Comparison of ENCODE assay signal across 8 mouse cellular contexts in genomic region chr10:57571211-57571730, GRCm38 (mm10). TPM values are rescaled to one million over a fixed set of nuclear protein-coding genes. Genes with fewer than 3 reads are reported as not detected.
DNase-seq lines count a peak whose midpoint lies in the region; ATAC-seq and TF ChIP-seq lines count a peak whose summit lies in the region.

No protein-coding gene starts in this region.

- DNase-seq in neural tube, embryonic 10.5 days (ENCODE audit: extremely low spot score, low spot score): peak; percentile 39
- peak; percentile 25 for DNase-seq in adrenal gland, adult 8-10 months
- DNase-seq in embryo, embryonic 9.5 days (ENCODE audit: extremely low spot score): peak; percentile 57
- DNase-seq in kidney, adult 9 months: peak; percentile 70
- DNase-seq in liver, postnatal 0 days: peak; percentile 71
- DNase-seq in retina, postnatal 7 days (ENCODE audit: low read depth, low spot score): peak; percentile 25

- TF ChIP-seq CTCF in liver, postnatal 0 days (IDR thresholded peaks at IDR 0.05; ENCODE audit: low read depth): peak; percentile 84

- no peaks in the 10 kb centered on the region for H3K27me3 ChIP-seq in neural tube, embryonic 15.5 days (replicated peaks)
- no peaks in the 10 kb centered on the region for H3K27me3 ChIP-seq in liver, postnatal 0 days (ENCODE audit: insufficient read depth, low read length)
- H3K27me3 ChIP-seq in intestine, embryonic 16.5 days (replicated peaks; ENCODE audit: control insufficient read depth, insufficient read depth, low read length): no peaks in the 10 kb centered on the region

- H3K36me3 ChIP-seq in neural tube, embryonic 15.5 days: no peaks in the 10 kb centered on the region
- no peaks in the 10 kb centered on the region for H3K36me3 ChIP-seq in liver, postnatal 0 days (replicated peaks; ENCODE audit: insufficient read depth, low read length)
- H3K36me3 ChIP-seq in intestine, embryonic 16.5 days (ENCODE audit: control insufficient read depth, insufficient read depth, low read length): no peaks in the 10 kb centered on the region

- H3K9ac ChIP-seq in neural tube, embryonic 15.5 days (replicated peaks): no peak overlapping the region
- no peak overlapping the region for H3K9ac ChIP-seq in liver, postnatal 0 days (replicated peaks)
- no peak overlapping the region for H3K9ac ChIP-seq in intestine, embryonic 16.5 days (ENCODE audit: low read depth, low read length)

- TF ChIP-seq EP300 in liver, postnatal 0 days (IDR thresholded peaks at IDR 0.05; ENCODE audit: low read depth): no peak

- ATAC-seq in neural tube, embryonic 15.5 days (ENCODE audit: low FRiP score): no peak
- ATAC-seq in liver, postnatal 0 days: no peak
- no peak for ATAC-seq in intestine, embryonic 16.5 days

- no peaks in the 10 kb centered on the region for H3K4me1 ChIP-seq in neural tube, embryonic 15.5 days
- H3K4me1 ChIP-seq in liver, postnatal 0 days (ENCODE audit: insufficient read depth): no peaks in the 10 kb centered on the region
- H3K4me1 ChIP-seq in intestine, embryonic 16.5 days (ENCODE audit: control insufficient read depth, insufficient read depth, low read length): no peaks in the 10 kb centered on the region

- H3K9me3 ChIP-seq in neural tube, embryonic 15.5 days (replicated peaks): no peaks in the 10 kb centered on the region
- no peaks in the 10 kb centered on the region for H3K9me3 ChIP-seq in liver, postnatal 0 days (ENCODE audit: low read length)
- H3K9me3 ChIP-seq in intestine, embryonic 16.5 days (ENCODE audit: control insufficient read depth, low read length): no peaks in the 10 kb centered on the region

- H3K27ac ChIP-seq in neural tube, embryonic 15.5 days (replicated peaks): no peak overlapping the region
- H3K27ac ChIP-seq in liver, postnatal 0 days (ENCODE audit: low read depth): no peak overlapping the region
- H3K27ac ChIP-seq in intestine, embryonic 16.5 days (ENCODE audit: low read length): no peak overlapping the region

- H3K4me2 ChIP-seq in neural tube, embryonic 15.5 days: no peak overlapping the region
- H3K4me2 ChIP-seq in liver, postnatal 0 days (ENCODE audit: low read depth, low read length): no peak overlapping the region
- no peak overlapping the region for H3K4me2 ChIP-seq in intestine, embryonic 16.5 days (ENCODE audit: low read depth, low read length)

- 38% methylated on average over 8 of the region's 8 CpGs for WGBS in neural tube, embryonic 15.5 days
- 29% methylated on average over 8 of the region's 8 CpGs for WGBS in liver, postnatal 0 days (ENCODE audit: insufficient replicate concordance)
- 37% methylated on average over 8 of the region's 8 CpGs for WGBS in intestine, embryonic 16.5 days

- H3K4me3 ChIP-seq in neural tube, embryonic 15.5 days (replicated peaks): no peak overlapping the region
- H3K4me3 ChIP-seq in liver, postnatal 0 days (ENCODE audit: low read depth, low read length): no peak overlapping the region
- no peak overlapping the region for H3K4me3 ChIP-seq in intestine, embryonic 16.5 days (ENCODE audit: low read length)

RNA-seq across cellular contexts. Expression of gene Serinc1, which starts 38.9 kb away (rescaled TPM):
- polyA plus RNA-seq in neural tube, embryonic 15.5 days (2015; fragmentation: Nextera tagmentation; extraction: Ambion mirVana): 406 and 428 TPM in 2 replicates
- total RNA-seq in adrenal gland, adult 8-10 months (2022): 100 to 1,000 TPM; 321 to 388 (median 383) TPM
- 79.2 and 81.6 TPM in 2 replicates for polyA plus RNA-seq in liver, postnatal 0 days (2015; fragmentation: Nextera tagmentation; extraction: Ambion mirVana)
- 105 TPM in 2 replicates for polyA plus RNA-seq in intestine, embryonic 16.5 days (2015; fragmentation: Nextera tagmentation; extraction: Ambion mirVana)
